Mouse (Mus musculus) MEL (cell line): ENCODE results near the gene Psg29.

Experiments used
- CHD1 ChIP-seq: IDR thresholded peaks from 2 replicates; pipeline ENCODE4 v1.6.1; 2012; ENCODE audit warnings: low read depth, mild to moderate bottlenecking, inconsistent platforms, low read length, improper control_type of control experiment
- CTCF ChIP-seq, 3 experiments: IDR thresholded peaks in 2 of 3; conservative IDR thresholded peaks in 1 of 3; 2 replicates each; pipeline ENCODE4 v1.5.1; 2011 to 2012; ENCODE audit warnings: low read length in 3 of 3, low read depth in 2 of 3, mild to moderate bottlenecking in 2 of 3, improper control_type of control experiment in 1 of 3, inconsistent platforms in 1 of 3, mixed read lengths in 1 of 3, moderate library complexity in 1 of 3; ENCODE audit not compliant: control insufficient read depth in 1 of 3, insufficient read depth in 1 of 3, poor library complexity in 1 of 3, severe bottlenecking in 1 of 3
- ETS1 ChIP-seq: IDR thresholded peaks from 2 replicates; pipeline ENCODE4 v1.6.1; 2012; ENCODE audit warnings: low read depth, mild to moderate bottlenecking, inconsistent platforms, low read length, improper control_type of control experiment, moderate library complexity
- KAT2A ChIP-seq: conservative IDR thresholded peaks from 2 replicates; pipeline ENCODE4 v1.6.1; 2012; ENCODE audit warnings: low read depth, low read length, improper control_type of control experiment, inconsistent platforms
- NRF1 ChIP-seq: IDR thresholded peaks from 2 replicates; pipeline ENCODE4 v1.6.1; 2014; ENCODE audit warnings: low read depth, mild to moderate bottlenecking, inconsistent platforms, low read length, improper control_type of control experiment, moderate library complexity; ENCODE audit not compliant: poor library complexity, insufficient read depth, severe bottlenecking
- RAD21 ChIP-seq: IDR thresholded peaks from 2 replicates; pipeline ENCODE4 v1.6.1; 2011; ENCODE audit warnings: mild to moderate bottlenecking, low read depth, low read length, improper control_type of control experiment
- ZC3H11A ChIP-seq: IDR thresholded peaks from 2 replicates; pipeline ENCODE4 v1.6.1; 2012; ENCODE audit warnings: low read depth, mild to moderate bottlenecking, inconsistent platforms, low read length, improper control_type of control experiment

DNA sequence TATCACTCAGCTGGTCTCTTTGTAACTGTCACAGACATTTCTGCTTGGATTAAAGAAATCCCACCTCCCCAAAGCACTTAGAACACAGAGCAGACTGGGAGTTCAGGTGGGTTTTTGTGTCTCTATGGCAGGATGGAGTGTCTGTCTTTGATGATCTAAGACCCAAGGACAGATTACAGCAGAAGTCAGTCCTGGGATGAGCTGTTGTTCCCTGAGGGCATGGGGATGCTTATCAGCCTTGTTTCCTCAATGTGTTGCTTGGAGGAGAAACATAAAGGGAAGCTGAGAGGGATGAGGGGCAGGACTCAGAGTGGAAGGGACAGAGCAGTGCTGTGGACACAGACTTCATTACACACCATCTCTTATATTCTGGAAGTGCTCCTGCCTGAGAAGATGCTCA, at the start of gene Psg29:
- TF ChIP-seq ETS1, result no peak
- no peak for TF ChIP-seq NRF1
- TF ChIP-seq KAT2A, result no peak
- no peak for TF ChIP-seq RAD21
- no peak for TF ChIP-seq CHD1
- no peak for TF ChIP-seq CTCF (IDR thresholded peaks at IDR 0.05 in 2 of 3, conservative IDR thresholded peaks at IDR 0.05 in 1 of 3; ENCODE audit: control insufficient read depth in 1 of 3, insufficient read depth in 1 of 3, low read depth in 2 of 3, low read length in 3 of 3, poor library complexity in 1 of 3, severe bottlenecking in 1 of 3)
- no peak for TF ChIP-seq ZC3H11A
